Mouse (Mus musculus) forebrain, embryonic 11.5 days (tissue): ENCODE measurements around the gene Kcnk1. TPM values are rescaled to one million over a fixed set of nuclear protein-coding genes. Genes with fewer than 3 reads are reported as not detected.

ENCODE experiments used
- ATAC-seq: fragments of 200-750 bp; cut with Nextera tagmentation; replicated peaks from 2 replicates; pipeline ENCODE4 v1.8.0; 2017; ENCODE audit warnings: moderate TSS enrichment; ENCODE audit not compliant: low FRiP score
- DNase-seq: peaks from one replicate; pipeline ENCODE4 v3.0.0-alpha.2; 2017; ENCODE audit warnings: low spot score
- H3K27ac ChIP-seq: fragments of 300-500 bp; sonication (generic); 2 replicates; pipeline ENCODE4 v1.5.1; 2014; ENCODE audit warnings: low read depth, low read length
- H3K27me3 ChIP-seq: fragments of 300-500 bp; sonication (generic); 2 replicates; pipeline ENCODE4 v1.6.1; 2014; ENCODE audit warnings: mild to moderate bottlenecking, low read length, mixed read lengths; ENCODE audit not compliant: control insufficient read depth, insufficient read depth
- H3K36me3 ChIP-seq: fragments of 300-500 bp; sonication (generic); 2 replicates; pipeline ENCODE4 v1.6.1; 2014; ENCODE audit warnings: mild to moderate bottlenecking, low read length, moderate library complexity, mixed read lengths; ENCODE audit not compliant: control insufficient read depth, insufficient read depth
- H3K4me1 ChIP-seq: fragments of 300-500 bp; sonication (generic); replicated peaks from 2 replicates; pipeline ENCODE4 v1.6.1; 2014; ENCODE audit warnings: low read length, mixed read lengths; ENCODE audit not compliant: control insufficient read depth, insufficient read depth
- H3K4me2 ChIP-seq: fragments of 300-500 bp; sonication (generic); 2 replicates; pipeline ENCODE4 v1.6.1; 2014; ENCODE audit warnings: low read depth, mild to moderate bottlenecking, low read length, moderate library complexity, mixed read lengths; ENCODE audit not compliant: severe bottlenecking
- H3K4me3 ChIP-seq: fragments of 300-500 bp; sonication (generic); 2 replicates; pipeline ENCODE4 v1.5.1; 2014; ENCODE audit warnings: low read depth, low read length
- H3K9ac ChIP-seq: fragments of 300-500 bp; sonication (generic); 2 replicates; pipeline ENCODE4 v1.6.1; 2014; ENCODE audit warnings: low read length
- H3K9me3 ChIP-seq: fragments of 300-500 bp; sonication (generic); 2 replicates; pipeline ENCODE4 v1.6.1; 2016; ENCODE audit warnings: low read length, mixed read lengths; ENCODE audit not compliant: control insufficient read depth
- WGBS: fragments of 180-500 bp; shearing (Covaris S2); extraction: QIAGEN DNeasy Blood & Tissue Kit; methylation state at CpG from one replicate; pipeline ENCODE4 v1.1.7; 2014; 5-methylcytosine and 5-hydroxymethylcytosine counted together
- polyA plus RNA-seq: library from polyadenylated mRNA; unstranded; fragments of >200 nt; fragmentation: Nextera tagmentation; extraction: Ambion mirVana; gene quantifications from 2 replicates; pipeline ENCODE4 v1.2.1, GENCODE M21; 2014

Gene Kcnk1
- polyA plus RNA-seq, 1 experiment from 2014 or later, result 8.9 TPM

DNA sequence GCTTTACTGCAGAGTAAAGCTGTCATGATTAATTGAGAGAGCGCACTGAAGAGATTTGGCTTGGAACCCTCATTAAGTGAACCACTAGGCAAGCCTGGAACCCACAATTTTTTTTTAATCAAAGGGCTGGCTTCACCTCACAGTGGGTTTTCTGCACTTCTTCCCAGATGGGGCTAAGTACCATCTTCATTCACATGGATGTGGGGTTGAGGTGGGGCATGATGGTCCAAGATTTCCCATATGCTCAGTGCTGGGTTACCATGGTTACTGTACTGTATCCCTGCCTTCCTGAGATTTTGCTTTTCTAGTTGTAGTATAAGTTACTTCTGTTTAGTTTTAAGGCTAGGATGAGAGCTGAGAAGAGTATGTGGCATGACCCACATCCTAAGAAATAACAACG, 9.6 kb upstream of the Kcnk1 start:
- Histone ChIP-seq H3K4me1 (peaks cover 8% of the 10 kb centered on the region; the same call in 1 of the 2 replicates), H3K4me2 (no peak overlapping the region), H3K27ac (no peak overlapping the region), H3K4me3 (no peak overlapping the region), H3K36me3 (no peaks in the 10 kb centered on the region), H3K27me3 (0 out of 2 replicates have a peak, but pooled peaks cover 2% of the 10 kb centered on the region), H3K9me3 (no peaks in the 10 kb centered on the region), H3K9ac (no peak overlapping the region)
- WGBS, result 94% methylated on average over 2 of the region's 2 CpGs
- no peak for ATAC-seq
- no peak for DNase-seq

- Histone ChIP-seq H3K4me2 (no peak overlapping the region), H3K27me3 (0 out of 2 replicates have a peak, but pooled peaks cover 2% of the 10 kb centered on the region), H3K27ac (no peak overlapping the region), H3K9me3 (no peaks in the 10 kb centered on the region), H3K4me1 (peaks cover 8% of the 10 kb centered on the region; the same call in 1 of the 2 replicates), H3K9ac (no peak overlapping the region), H3K4me3 (no peak overlapping the region), H3K36me3 (no peaks in the 10 kb centered on the region)
- no peak for DNase-seq
- ATAC-seq, result no peak
- WGBS, result 14% methylated on average over 6 of the region's 6 CpGs
Measured at GRCm38 (mm10) chr8:125986999-125987589, 7.9 kb upstream of the Kcnk1 start.

GRCm38 (mm10) chr8:125987996-125988395, 7.0 kb upstream of the Kcnk1 start:
- no peaks in the 10 kb centered on the region for H3K36me3 ChIP-seq
- WGBS, result 54% methylated on average over 2 of the region's 2 CpGs
- no peak overlapping the region for H3K4me3 ChIP-seq
- H3K9me3 ChIP-seq, result no peaks in the 10 kb centered on the region
- 0 out of 2 replicates have a peak, but pooled peaks cover 2% of the 10 kb centered on the region for H3K27me3 ChIP-seq
- no peak for ATAC-seq
- no peak overlapping the region for H3K27ac ChIP-seq
- H3K9ac ChIP-seq, result no peak overlapping the region
- H3K4me1 ChIP-seq, result peaks cover 8% of the 10 kb centered on the region; the same call in 1 of the 2 replicates
- no peak for DNase-seq
- no peak overlapping the region for H3K4me2 ChIP-seq

DNA sequence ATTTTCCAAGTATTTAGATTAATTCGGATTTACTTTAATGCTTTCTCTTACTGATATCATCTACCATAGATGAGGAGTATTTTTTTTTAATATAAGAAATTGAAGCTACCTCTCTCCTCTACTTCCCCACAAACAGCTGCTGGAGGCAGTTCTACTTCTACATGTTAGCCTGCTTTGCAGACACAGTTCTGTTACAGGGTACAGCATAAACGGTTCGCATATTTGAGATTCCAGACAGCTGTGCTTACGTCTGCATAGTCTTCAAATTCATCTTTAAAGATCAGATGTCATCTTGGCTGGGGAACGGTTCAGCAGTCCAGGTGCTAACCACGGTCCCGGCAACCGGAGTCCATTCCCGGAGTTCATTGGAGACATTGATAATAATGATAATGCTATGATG, 1.3 kb upstream of the Kcnk1 start:
- Histone ChIP-seq H3K27ac (no peak overlapping the region), H3K4me1 (peaks cover 5% of the 10 kb centered on the region; the same call in 1 of the 2 replicates), H3K27me3 (peaks cover 21% of the 10 kb centered on the region), H3K4me2 (no peak overlapping the region), H3K9me3 (no peaks in the 10 kb centered on the region), H3K9ac (no peak overlapping the region), H3K36me3 (no peaks in the 10 kb centered on the region), H3K4me3 (no peak overlapping the region)
- ATAC-seq (no peak), DNase-seq (no peak)
- WGBS, result 84% methylated on average over 9 of the region's 9 CpGs

GRCm38 (mm10) chr8:125996031-125996839, 1.3 kb downstream of the Kcnk1 start:
- DNase-seq (no peak), ATAC-seq (0 out of 2 replicates have a peak, but pooled peaks have one; percentile 10)
- WGBS, result 12% methylated on average over 14 of the region's 14 CpGs
- H3K9me3 ChIP-seq, result no peaks in the 10 kb centered on the region
- no peaks in the 10 kb centered on the region for H3K36me3 ChIP-seq
- H3K4me1 ChIP-seq, result peaks cover 5% of the 10 kb centered on the region; the same call in 1 of the 2 replicates
- H3K4me2 ChIP-seq, result peak overlapping the region; percentile 92
- H3K27ac ChIP-seq, result no peak overlapping the region
- peak overlapping the region; percentile 65 for H3K9ac ChIP-seq
- H3K4me3 ChIP-seq, result peak overlapping the region; percentile 54
- peaks cover 20% of the 10 kb centered on the region for H3K27me3 ChIP-seq

DNA sequence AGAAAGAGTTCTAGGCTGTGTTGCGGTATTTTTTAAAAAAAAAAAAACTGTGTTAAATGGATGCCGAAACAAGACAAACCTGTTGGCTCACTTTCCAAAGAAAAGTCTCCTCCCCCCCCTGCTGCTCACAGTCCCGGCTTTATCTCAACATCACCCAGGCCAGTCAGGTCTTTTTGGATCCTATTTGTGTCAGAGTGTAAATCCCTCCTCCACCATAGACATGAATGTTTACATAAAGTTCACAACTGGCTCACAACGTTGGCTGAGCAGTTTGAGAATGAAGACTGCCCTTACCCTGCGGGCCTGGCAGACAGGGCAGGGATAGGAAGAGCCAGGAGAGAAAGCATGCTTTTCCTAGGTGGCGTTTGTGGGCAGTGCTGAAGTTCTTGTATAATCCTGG, 2.0 kb downstream of the Kcnk1 start:
- Histone ChIP-seq H3K4me1 (peaks cover 5% of the 10 kb centered on the region; the same call in 1 of the 2 replicates), H3K36me3 (no peaks in the 10 kb centered on the region), H3K27ac (no peak overlapping the region), H3K4me2 (peak overlapping the region; percentile 92; the same call in 1 of the 2 replicates), H3K9me3 (no peaks in the 10 kb centered on the region), H3K4me3 (no peak overlapping the region), H3K27me3 (peaks cover 20% of the 10 kb centered on the region), H3K9ac (no peak overlapping the region)
- WGBS, result 29% methylated on average over 6 of the region's 6 CpGs
- no peak for DNase-seq
- ATAC-seq, result no peak

GRCm38 (mm10) chr8:125997550-125997949, 2.6 kb downstream of the Kcnk1 start:
- peaks cover 20% of the 10 kb centered on the region for H3K27me3 ChIP-seq
- H3K9me3 ChIP-seq, result no peaks in the 10 kb centered on the region
- H3K27ac ChIP-seq, result no peak overlapping the region
- WGBS, result 63% methylated on average over 5 of the region's 5 CpGs
- peaks cover 5% of the 10 kb centered on the region; the same call in 1 of the 2 replicates for H3K4me1 ChIP-seq
- H3K9ac ChIP-seq, result no peak overlapping the region
- ATAC-seq (no peak), DNase-seq (no peak)
- H3K36me3 ChIP-seq, result no peaks in the 10 kb centered on the region
- H3K4me2 ChIP-seq, result no peak overlapping the region
- H3K4me3 ChIP-seq, result no peak overlapping the region

- no peaks in the 10 kb centered on the region for H3K36me3 ChIP-seq
- no peak overlapping the region for H3K27ac ChIP-seq
- DNase-seq, result no peak
- no peak overlapping the region for H3K4me3 ChIP-seq
- H3K27me3 ChIP-seq, result peaks cover 14% of the 10 kb centered on the region
- 73% methylated on average over 7 of the region's 7 CpGs for WGBS
- H3K9ac ChIP-seq, result no peak overlapping the region
- no peak overlapping the region for H3K4me2 ChIP-seq
- no peaks in the 10 kb centered on the region for H3K9me3 ChIP-seq
- no peak for ATAC-seq
- peaks cover 5% of the 10 kb centered on the region; the same call in 1 of the 2 replicates for H3K4me1 ChIP-seq
Measured at GRCm38 (mm10) chr8:125999842-126000395, 4.9 kb downstream of the Kcnk1 start.
